Mouse (Mus musculus): ENCODE results near the gene Dok1. TPM values are rescaled to one million over a fixed set of nuclear protein-coding genes. Genes with fewer than 3 reads are reported as not detected.
A peak's percentile ranks its signal among the peaks of the same experiment; 100 is the strongest.

Gene Dok1
- polyA plus RNA-seq, 1 experiment = 2.4 TPM

- DNase-seq (ENCODE audit: extremely low spot score in 1 of 2, low spot score in 1 of 2) = peak in 1 of 2 experiments; percentile 55
These were observed 20.1 kb upstream of the Dok1 start for GRCm38 (mm10) chr6:83053136-83053960.

GRCm38 (mm10) chr6:83049367-83049766 is 16.1 kb upstream of the Dok1 start:
- no peak for DNase-seq (ENCODE audit: extremely low spot score in 1 of 2, low spot score in 1 of 2)

- DNase-seq (ENCODE audit: extremely low spot score in 1 of 2, low spot score in 1 of 2) = no peak
These were observed 11.5 kb upstream of the Dok1 start for GRCm38 (mm10) chr6:83044742-83045141.

GRCm38 (mm10) chr6:83043993-83044392 is 10.7 kb upstream of the Dok1 start:
- no peak for DNase-seq (ENCODE audit: extremely low spot score in 1 of 2, low spot score in 1 of 2)

GRCm38 (mm10) chr6:83043561-83043960 is 10.3 kb upstream of the Dok1 start:
- DNase-seq (ENCODE audit: extremely low spot score in 1 of 2, low spot score in 1 of 2) = no peak

GRCm38 (mm10) chr6:83040601-83041000 is 7.3 kb upstream of the Dok1 start:
- no peak for DNase-seq (ENCODE audit: extremely low spot score in 1 of 2, low spot score in 1 of 2)

- peak; percentile 64 to 92 for DNase-seq (ENCODE audit: extremely low spot score in 1 of 2, low spot score in 1 of 2)
These were observed 5.3 kb upstream of the Dok1 start for GRCm38 (mm10) chr6:83038496-83039012.

DNA sequence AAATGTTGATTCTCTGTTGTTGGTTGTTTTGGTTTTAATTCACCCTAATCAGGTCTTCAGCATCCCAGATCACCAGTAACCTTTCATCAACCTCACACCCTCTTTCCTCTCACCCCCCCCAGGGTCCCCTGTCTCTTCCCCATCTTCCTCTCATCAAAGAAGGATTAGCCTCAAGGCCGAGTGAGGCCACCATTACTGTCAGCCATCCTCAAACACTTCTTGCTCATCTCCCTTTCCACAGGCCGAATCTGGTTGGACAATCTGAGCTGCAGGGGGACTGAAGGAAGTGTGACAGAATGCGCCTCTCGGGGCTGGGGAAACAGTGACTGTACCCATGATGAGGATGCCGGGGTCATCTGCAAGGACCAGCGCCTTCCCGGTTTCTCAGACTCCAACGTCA is 3.9 kb upstream of the Dok1 start:
- no peak for DNase-seq (ENCODE audit: extremely low spot score in 1 of 2, low spot score in 1 of 2)

GRCm38 (mm10) chr6:83034463-83035055 is 1.3 kb upstream of the Dok1 start:
- no peak for DNase-seq (ENCODE audit: extremely low spot score in 1 of 2, low spot score in 1 of 2)

DNA sequence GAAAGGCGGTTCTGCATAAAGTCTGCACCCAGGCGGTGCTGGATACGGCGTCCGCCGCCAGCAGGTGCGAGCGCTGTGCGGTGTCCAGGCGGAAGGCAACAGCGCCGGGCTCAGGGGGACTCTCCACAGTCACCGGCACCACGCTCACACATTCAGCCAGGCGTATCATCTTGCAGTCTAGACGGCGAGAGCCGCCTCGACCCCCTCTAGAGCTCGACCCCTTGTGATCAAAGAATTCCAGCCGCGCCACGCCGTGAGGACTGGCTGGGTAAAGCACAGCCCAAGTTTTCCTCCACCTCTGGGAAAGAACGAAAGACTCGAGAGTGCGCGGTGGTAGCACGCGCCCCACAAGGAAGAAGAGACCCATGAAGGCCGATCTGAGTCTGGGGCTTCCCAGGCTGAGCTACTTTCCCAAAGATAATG is 491 bp downstream of the Dok1 start:
- no peak for DNase-seq (ENCODE audit: extremely low spot score in 1 of 2, low spot score in 1 of 2)

DNA sequence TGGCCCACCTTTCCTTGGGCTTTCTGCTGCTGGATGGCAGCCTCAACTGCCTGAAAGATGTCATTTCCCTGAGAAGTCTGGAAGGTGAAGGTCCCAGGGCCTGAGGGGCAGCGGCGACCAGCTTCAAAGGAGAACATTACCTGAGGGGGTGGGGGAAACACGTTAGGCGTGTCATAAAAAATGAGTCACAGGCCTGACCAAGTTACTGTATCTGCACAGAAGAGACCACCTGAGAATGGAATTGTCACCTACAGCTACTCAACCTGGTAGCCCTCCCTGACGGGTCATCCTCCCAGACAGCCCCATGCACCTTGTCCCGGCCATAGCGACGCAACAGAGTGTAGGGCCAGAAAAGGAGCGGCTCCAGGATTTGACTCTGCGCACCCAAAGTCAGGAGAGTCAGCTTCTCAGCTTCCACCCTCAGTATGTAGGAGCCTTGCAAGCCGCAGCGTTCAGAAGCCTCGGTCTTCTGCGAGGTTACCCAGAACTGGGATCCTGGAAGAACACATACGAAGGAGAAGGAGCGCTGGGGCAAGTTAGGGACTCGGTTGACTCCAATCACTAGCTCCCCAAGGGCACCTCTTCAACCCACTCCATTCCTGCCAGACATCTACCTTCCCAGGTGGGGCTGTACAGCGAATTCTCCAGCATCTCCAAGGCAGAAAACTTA is 1.2 kb downstream of the Dok1 start:
- no peak for DNase-seq (ENCODE audit: extremely low spot score in 1 of 2, low spot score in 1 of 2)

DNA sequence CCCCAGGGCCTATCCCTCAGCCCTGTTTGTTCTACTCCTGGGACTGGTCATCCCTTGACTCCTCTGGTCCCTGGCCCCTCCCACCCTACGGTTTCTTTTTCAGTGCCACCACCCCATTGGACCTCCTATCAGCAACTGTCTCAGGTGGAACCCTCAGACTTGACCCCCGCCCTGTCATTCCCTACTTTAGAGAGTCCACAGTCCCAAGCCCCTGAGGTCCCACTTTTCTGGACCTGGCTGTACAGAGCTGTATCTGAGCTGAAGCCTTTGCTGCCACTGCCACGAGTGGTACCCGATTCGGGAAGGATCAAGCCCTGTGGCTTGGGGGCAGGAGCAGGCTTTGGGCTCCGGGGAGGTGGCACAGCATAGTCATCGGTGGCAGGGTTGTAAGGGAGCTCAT is 2.2 kb downstream of the Dok1 start:
- DNase-seq (ENCODE audit: extremely low spot score in 1 of 2, low spot score in 1 of 2) = no peak

GRCm38 (mm10) chr6:83029777-83030176 is 3.5 kb downstream of the Dok1 start:
- DNase-seq (ENCODE audit: extremely low spot score in 1 of 2, low spot score in 1 of 2) = no peak

DNA sequence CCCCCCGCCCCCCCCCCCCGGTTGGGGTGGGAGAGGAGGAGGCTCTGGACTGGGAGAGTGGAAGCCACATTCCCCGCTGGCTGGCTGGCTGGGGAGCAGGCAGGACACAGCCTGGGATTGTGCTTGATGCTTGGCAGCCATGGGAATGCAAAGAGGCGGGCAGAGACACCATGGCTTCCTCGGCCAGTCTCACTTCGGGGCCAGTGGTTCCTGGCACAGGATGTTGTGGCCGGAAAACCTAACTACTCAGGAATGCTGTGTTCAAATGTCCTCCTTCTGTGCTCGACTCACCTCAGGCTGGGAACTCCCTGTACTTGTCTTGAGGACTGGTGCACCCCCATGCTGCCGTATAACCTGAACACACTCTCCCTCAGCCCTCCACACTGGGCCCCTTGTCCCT is 5.6 kb downstream of the Dok1 start:
- no peak for DNase-seq (ENCODE audit: extremely low spot score in 1 of 2, low spot score in 1 of 2)

GRCm38 (mm10) chr6:83027293-83027692 is 6.0 kb downstream of the Dok1 start:
- DNase-seq (ENCODE audit: extremely low spot score in 1 of 2, low spot score in 1 of 2) = no peak

GRCm38 (mm10) chr6:83025221-83025620 is 8.1 kb downstream of the Dok1 start:
- no peak for DNase-seq (ENCODE audit: extremely low spot score in 1 of 2, low spot score in 1 of 2)

DNA sequence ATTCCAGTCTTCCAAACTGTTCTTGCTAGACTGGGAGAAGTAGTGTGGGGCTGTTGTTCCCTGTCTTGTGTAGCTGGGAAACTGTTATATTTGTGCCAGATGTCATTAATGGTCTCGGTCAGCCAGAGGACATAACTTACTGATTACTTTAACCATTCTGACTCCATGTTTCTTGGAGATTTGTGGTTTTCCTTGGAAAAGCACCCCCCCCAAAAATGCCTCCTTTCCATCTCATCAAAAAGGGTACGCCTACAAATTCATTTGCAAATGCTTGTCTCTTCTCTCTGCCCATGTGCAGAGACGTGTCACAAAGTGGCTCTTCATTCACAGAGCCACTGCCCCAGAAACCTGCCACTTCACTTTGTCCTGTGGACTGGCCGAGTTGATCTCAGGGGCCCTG is 8.8 kb downstream of the Dok1 start:
- no peak for DNase-seq (ENCODE audit: extremely low spot score in 1 of 2, low spot score in 1 of 2)

DNA sequence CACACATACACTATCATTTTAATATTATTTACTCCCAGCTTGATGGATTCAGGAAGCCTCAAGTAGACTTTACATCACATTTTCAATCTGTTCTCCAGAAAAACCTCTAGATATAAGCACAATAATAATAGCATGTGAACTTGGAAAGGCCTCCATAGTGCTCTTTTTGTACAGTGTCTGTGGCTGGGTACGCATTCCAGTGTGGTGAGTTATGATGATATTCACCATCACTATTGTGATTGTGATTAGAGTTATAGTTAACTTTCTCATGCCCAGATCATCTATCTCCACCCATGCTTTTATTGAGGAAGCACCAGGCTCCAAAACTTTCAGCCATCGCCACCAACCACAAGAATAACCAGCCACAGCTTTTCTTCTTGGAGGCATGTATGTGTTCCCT is 9.5 kb downstream of the Dok1 start:
- DNase-seq (ENCODE audit: extremely low spot score in 1 of 2, low spot score in 1 of 2) = no peak

GRCm38 (mm10) chr6:83023008-83023407 is 10.3 kb downstream of the Dok1 start:
- no peak for DNase-seq (ENCODE audit: extremely low spot score in 1 of 2, low spot score in 1 of 2)

DNA sequence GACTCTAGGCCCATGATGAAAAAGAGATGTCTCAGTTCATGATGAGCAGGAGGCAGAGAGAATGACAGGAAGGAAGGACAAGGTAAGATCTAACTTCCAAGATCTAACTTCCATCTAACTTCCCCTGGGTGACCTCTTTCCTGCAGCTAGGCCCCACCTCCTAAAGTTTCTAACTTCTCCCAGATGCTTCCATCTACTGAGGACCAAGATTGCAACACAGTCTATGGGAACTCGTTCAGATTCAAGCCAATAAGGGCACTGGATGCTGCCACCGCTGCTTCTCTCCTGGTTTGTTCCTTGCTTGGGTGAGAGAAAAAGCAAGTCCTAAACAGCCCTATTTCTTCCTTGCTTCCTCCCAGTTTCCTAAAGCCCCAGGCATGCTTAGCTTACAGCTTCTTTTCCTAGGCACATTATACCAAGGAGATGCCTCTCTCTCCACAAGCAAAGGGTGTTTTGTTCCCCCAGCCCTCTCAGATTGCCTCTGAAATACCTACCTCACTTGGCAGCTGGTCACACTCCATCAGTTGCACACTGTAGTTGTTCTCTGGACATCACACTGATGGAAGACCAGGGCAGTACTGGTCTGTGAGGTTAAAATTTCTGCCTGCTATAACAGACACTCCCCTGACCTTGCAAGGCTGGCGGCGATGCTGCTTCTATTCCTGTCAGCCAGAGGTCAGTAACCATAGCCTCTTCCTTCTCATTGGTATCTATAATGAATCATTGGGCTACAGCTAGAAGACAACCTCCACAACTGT is 12.3 kb downstream of the Dok1 start:
- no peak for DNase-seq (ENCODE audit: extremely low spot score in 1 of 2, low spot score in 1 of 2)

GRCm38 (mm10) chr6:83020121-83020520 is 13.2 kb downstream of the Dok1 start:
- DNase-seq (ENCODE audit: extremely low spot score in 1 of 2, low spot score in 1 of 2) = no peak
